Mouse (Mus musculus) embryonic fibroblast, embryonic 13.5 days (primary cell): Measurements from ENCODE around the gene Hs6st1.

Experiments used
- CTCF ChIP-seq: IDR thresholded peaks from 2 replicates; pipeline ENCODE4 v1.5.1; 2011; ENCODE audit warnings: mild to moderate bottlenecking, control low read depth, low read length, moderate library complexity, borderline replicate concordance; ENCODE audit not compliant: insufficient read depth
- POLR2A ChIP-seq: IDR thresholded peaks from 2 replicates; pipeline ENCODE4 v1.6.1; 2011; ENCODE audit warnings: low read depth, mild to moderate bottlenecking, control low read depth, low read length, moderate library complexity

- no peak for TF ChIP-seq CTCF
- TF ChIP-seq POLR2A = no peak
These were observed 10.1 kb downstream of the Hs6st1 start for GRCm38 (mm10) chr1:36078250-36078649.
